Mouse (Mus musculus) heart, adult 2 months (tissue): ENCODE results near the gene Odf4. TPM values are rescaled to one million over a fixed set of nuclear protein-coding genes. Genes with fewer than 3 reads are reported as not detected.

ENCODE experiments used
- DNase-seq, 2 experiments: peaks; one replicate each; pipeline ENCODE4 v3.0.0; 2021
- H3K27ac ChIP-seq: fragments of 200-600 bp; 2 replicates; pipeline ENCODE4 v1.8.1; 2022
- H3K27me3 ChIP-seq: fragments of 200-500 bp; 2 replicates; pipeline ENCODE4 v1.6.1; 2012; ENCODE audit warnings: mild to moderate bottlenecking, low read length, inconsistent platforms, mixed read lengths; ENCODE audit not compliant: control insufficient read depth, insufficient read depth
- H3K36me3 ChIP-seq: fragments of 200-500 bp; 2 replicates; pipeline ENCODE4 v1.6.1; 2012; ENCODE audit warnings: low read length, inconsistent platforms; ENCODE audit not compliant: control insufficient read depth, insufficient read depth
- H3K4me1 ChIP-seq: fragments of 200-500 bp; 2 replicates; pipeline ENCODE4 v1.6.1; 2011; ENCODE audit warnings: low read length; ENCODE audit not compliant: control insufficient read depth, insufficient read depth
- H3K4me3 ChIP-seq: fragments of 200-600 bp; 2 replicates; pipeline ENCODE4 v1.8.1; 2022
- H3K79me2 ChIP-seq: fragments of 200-500 bp; replicated peaks from 2 replicates; pipeline ENCODE4 v1.6.1; 2012; ENCODE audit warnings: mild to moderate bottlenecking, inconsistent platforms, low read length, moderate library complexity, mixed read lengths; ENCODE audit not compliant: control insufficient read depth, insufficient read depth
- H3K9ac ChIP-seq: fragments of 200-500 bp; 2 replicates; pipeline ENCODE4 v1.6.1; 2012; ENCODE audit warnings: low read depth, mild to moderate bottlenecking, control low read depth, inconsistent platforms, low read length, mixed read lengths
- CTCF ChIP-seq: fragments of 200-600 bp; IDR thresholded peaks from 2 replicates; pipeline ENCODE4 v1.8.1; 2022; ENCODE audit warnings: antibody characterized with exemption, mild to moderate bottlenecking, moderate library complexity
- EP300 ChIP-seq: fragments of 200-500 bp; IDR thresholded peaks from 2 replicates; pipeline ENCODE4 v1.6.1; 2011; ENCODE audit warnings: low read depth, low read length, control low read depth; ENCODE audit not compliant: insufficient read depth
- POLR2A ChIP-seq: fragments of 200-500 bp; IDR thresholded peaks from 2 replicates; pipeline ENCODE4 v1.6.1; 2011; ENCODE audit warnings: mild to moderate bottlenecking, low read depth, low read length, control low read depth; ENCODE audit not compliant: insufficient read depth
- WGBS: fragments of 180-500 bp; shearing (Covaris S2); methylation state at CpG from one replicate; pipeline ENCODE4 v1.1.7; 2018; 5-methylcytosine and 5-hydroxymethylcytosine counted together
- intact Hi-C: fragments of 180-260 bp; cut with DNase I; formaldehyde crosslinking; loops from one replicate; pipeline ENCODE4 v1.15.1; 2025
- polyA plus RNA-seq: library from polyadenylated mRNA; depleted of rRNA; stranded (reverse); fragments of >200 nt; gene quantifications from 2 replicates; pipeline ENCODE4 v1.2.3, GENCODE M21; 2012
- total RNA-seq, 2 experiments: library from RNA; stranded (reverse); gene quantifications; 2 replicates each; pipeline ENCODE4 v1.2.3; 2021

The Odf4 gene
- total and polyA plus RNA-seq, 3 experiments = 0.25 TPM; not detected in 2

DNA sequence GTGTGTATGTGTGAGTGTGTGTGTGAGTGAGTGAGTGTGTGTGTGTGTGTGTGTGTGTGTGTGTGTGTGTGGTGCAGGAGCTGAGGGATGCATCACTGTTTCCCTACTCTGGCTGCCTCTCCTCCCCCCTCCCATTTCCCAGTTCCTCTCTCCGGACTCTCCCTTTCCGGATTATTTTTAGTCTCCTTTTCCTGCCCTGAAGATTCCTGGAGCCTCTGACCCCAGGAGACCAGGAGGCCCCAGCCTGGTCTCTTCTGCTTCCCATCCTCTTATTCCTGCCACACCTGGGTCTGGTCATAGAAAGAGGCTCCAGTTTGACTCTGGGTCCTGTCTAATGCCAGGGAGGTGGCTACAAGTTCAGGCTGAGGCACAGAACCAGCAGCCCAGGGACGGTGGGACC lies 29.2 kb upstream of the Odf4 start:
- Histone ChIP-seq H3K79me2 (no peaks in the 10 kb centered on the region), H3K27me3 (no peaks in the 10 kb centered on the region; the same call in 1 of the 2 replicates), H3K4me1 (peaks cover 7% of the 10 kb centered on the region), H3K36me3 (peaks cover 7% of the 10 kb centered on the region), H3K27ac (peak overlapping the region; percentile 97), H3K9ac (peak overlapping the region; percentile 70), H3K4me3 (peak overlapping the region; percentile 64)
- 20% methylated on average over 3 of the region's 3 CpGs for WGBS
- DNase-seq = peak; percentile 57 to 72
- intact Hi-C loops = loop anchor here (1.0 to 5.0 kb wide), 3 partner anchors 45 to 141 kb away; partner anchors contain the start of gene Per1
- TF ChIP-seq EP300 (peak; percentile 81), POLR2A (peak; percentile 51), CTCF (no peak)

GRCm38 (mm10) chr11:68955473-68955872 lies 28.6 kb upstream of the Odf4 start:
- H3K27me3 ChIP-seq = no peaks in the 10 kb centered on the region; the same call in 1 of the 2 replicates
- peaks cover 7% of the 10 kb centered on the region for H3K36me3 ChIP-seq
- no peak for DNase-seq
- intact Hi-C loops = loop anchor here (5.0 kb wide), 1 partner anchor 142 kb away; the partner anchor contains the start of gene Per1
- WGBS = 45% methylated on average over 5 of the region's 5 CpGs
- TF ChIP-seq CTCF = no peak
- TF ChIP-seq POLR2A = no peak
- no peak for TF ChIP-seq EP300
- H3K4me3 ChIP-seq = peak overlapping the region; percentile 50; the same call in 1 of the 2 replicates
- peak overlapping the region; percentile 33; the same call in 1 of the 2 replicates for H3K27ac ChIP-seq
- H3K4me1 ChIP-seq = peaks cover 7% of the 10 kb centered on the region
- no peaks in the 10 kb centered on the region for H3K79me2 ChIP-seq
- peak overlapping the region; percentile 65 for H3K9ac ChIP-seq

DNA sequence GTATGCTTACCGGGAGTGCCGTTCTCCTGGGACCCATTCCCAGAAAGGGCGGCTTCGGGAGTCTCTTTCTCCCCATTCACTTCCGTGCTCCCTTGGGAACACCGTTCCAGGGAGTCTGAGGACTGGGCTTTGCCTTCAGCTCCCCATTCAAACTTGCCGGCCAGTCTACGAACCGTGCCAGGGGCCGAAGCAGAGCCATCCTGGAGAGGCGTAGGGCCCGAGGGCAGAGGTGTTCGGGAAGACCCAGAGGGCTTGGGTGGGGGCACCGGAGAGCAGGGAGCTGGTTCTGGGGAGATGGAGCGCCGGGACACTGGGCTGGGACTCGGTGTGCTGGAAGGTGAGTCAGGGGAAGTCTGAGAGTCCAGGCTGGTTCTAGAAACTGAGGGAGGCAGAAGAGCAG lies 27.5 kb upstream of the Odf4 start:
- Histone ChIP-seq H3K36me3 (peaks cover 7% of the 10 kb centered on the region), H3K27me3 (no peaks in the 10 kb centered on the region; the same call in 1 of the 2 replicates), H3K9ac (peak overlapping the region; percentile 67), H3K79me2 (no peaks in the 10 kb centered on the region), H3K27ac (peak overlapping the region; percentile 52), H3K4me1 (peaks cover 7% of the 10 kb centered on the region), H3K4me3 (peak overlapping the region; percentile 50)
- TF ChIP-seq EP300 (no peak), CTCF (no peak)
- intact Hi-C loops = no loop called here
- DNase-seq = no peak
- WGBS = 2% methylated on average over 17 of the region's 17 CpGs

DNA sequence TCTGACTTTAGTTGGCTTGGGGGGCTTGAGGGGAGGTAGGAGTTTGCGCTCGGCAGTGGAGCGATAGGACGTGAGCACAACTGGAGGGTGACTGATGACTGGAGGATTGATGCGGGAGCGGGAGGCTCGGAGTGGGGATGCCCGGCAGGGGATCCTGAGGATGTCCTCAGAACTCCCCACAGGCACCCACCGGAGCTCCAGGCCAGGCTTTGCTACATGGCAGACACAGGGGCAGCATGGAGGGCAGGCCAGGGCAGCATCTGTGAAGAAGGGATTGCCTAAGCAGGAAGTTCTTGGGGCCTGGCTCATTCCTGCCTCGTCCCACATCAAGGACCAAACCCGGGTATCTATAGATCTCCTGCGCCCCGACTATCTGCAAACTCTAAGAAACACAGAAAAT lies 27.0 kb upstream of the Odf4 start:
- Histone ChIP-seq H3K36me3 (peaks cover 7% of the 10 kb centered on the region), H3K4me1 (peaks cover 7% of the 10 kb centered on the region), H3K4me3 (peak overlapping the region; percentile 50), H3K27ac (peak overlapping the region; percentile 52), H3K27me3 (no peaks in the 10 kb centered on the region; the same call in 1 of the 2 replicates), H3K9ac (peak overlapping the region; percentile 58), H3K79me2 (no peaks in the 10 kb centered on the region)
- 20% methylated on average over 13 of the region's 13 CpGs for WGBS
- no peak for TF ChIP-seq EP300
- no peak for TF ChIP-seq POLR2A
- TF ChIP-seq CTCF = no peak
- intact Hi-C loops = no loop called here
- no peak for DNase-seq

- 39% methylated on average over 12 of the region's 12 CpGs for WGBS
- intact Hi-C loops = no loop called here
- TF ChIP-seq EP300 (no peak), POLR2A (no peak), CTCF (no peak)
- Histone ChIP-seq H3K9ac (no peak overlapping the region), H3K4me1 (peaks cover 3% of the 10 kb centered on the region), H3K27me3 (no peaks in the 10 kb centered on the region; the same call in 1 of the 2 replicates), H3K36me3 (peaks cover 4% of the 10 kb centered on the region), H3K4me3 (no peak overlapping the region), H3K27ac (no peak overlapping the region), H3K79me2 (no peaks in the 10 kb centered on the region)
- DNase-seq = no peak
Observed at GRCm38 (mm10) chr11:68947542-68947993, 20.7 kb upstream of the Odf4 start.

- TF ChIP-seq EP300 (no peak), POLR2A (no peak), CTCF (no peak)
- no peaks in the 10 kb centered on the region for H3K79me2 ChIP-seq
- DNase-seq = no peak
- peaks cover 1% of the 10 kb centered on the region; the same call in 1 of the 2 replicates for H3K36me3 ChIP-seq
- H3K9ac ChIP-seq = no peak overlapping the region
- no peak overlapping the region for H3K27ac ChIP-seq
- no peak overlapping the region for H3K4me3 ChIP-seq
- no peaks in the 10 kb centered on the region; the same call in 1 of the 2 replicates for H3K27me3 ChIP-seq
- peaks cover under 1% of the 10 kb centered on the region for H3K4me1 ChIP-seq
- WGBS = 49% methylated on average over 16 of the region's 16 CpGs
- intact Hi-C loops = no loop called here
Observed at GRCm38 (mm10) chr11:68946806-68947440, 20.0 kb upstream of the Odf4 start.
